Mouse (Mus musculus): Measurements from ENCODE around the gene 4930583I09Rik. TPM values are rescaled to one million over a fixed set of nuclear protein-coding genes. Genes with fewer than 3 reads are reported as not detected.

The 4930583I09Rik gene
- polyA plus RNA-seq, 1 experiment = not detected

GRCm38 (mm10) chr17:64846654-64847053 lies 10.8 kb upstream of the 4930583I09Rik start:
- no peak for TF ChIP-seq CTCF (IDR thresholded peaks at IDR 0.05; ENCODE audit: extremely low read depth, insufficient read depth, insufficient read length, insufficient replicate concordance)
- no peak for TF ChIP-seq POLR2A (IDR thresholded peaks at IDR 0.05; ENCODE audit: low read depth, low read length)
- DNase-seq (ENCODE audit: low read depth in 1 of 2, low spot score in 2 of 2) = no peak
- Histone ChIP-seq H3K36me3 (ENCODE audit: control insufficient read depth, insufficient read depth, low read length) (no peaks in the 10 kb centered on the region), H3K4me1 (ENCODE audit: control insufficient read depth, insufficient read depth, insufficient read length) (no peaks in the 10 kb centered on the region), H3K4me3 (ENCODE audit: extremely low read depth, insufficient read depth, insufficient read length) (no peak overlapping the region), H3K27ac (ENCODE audit: insufficient read depth, low read length) (no peak overlapping the region), H3K27me3 (ENCODE audit: control insufficient read depth, insufficient read depth, low read length) (no peaks in the 10 kb centered on the region)
- WGBS = 47% methylated on average over 1 of the region's 1 CpGs

DNA sequence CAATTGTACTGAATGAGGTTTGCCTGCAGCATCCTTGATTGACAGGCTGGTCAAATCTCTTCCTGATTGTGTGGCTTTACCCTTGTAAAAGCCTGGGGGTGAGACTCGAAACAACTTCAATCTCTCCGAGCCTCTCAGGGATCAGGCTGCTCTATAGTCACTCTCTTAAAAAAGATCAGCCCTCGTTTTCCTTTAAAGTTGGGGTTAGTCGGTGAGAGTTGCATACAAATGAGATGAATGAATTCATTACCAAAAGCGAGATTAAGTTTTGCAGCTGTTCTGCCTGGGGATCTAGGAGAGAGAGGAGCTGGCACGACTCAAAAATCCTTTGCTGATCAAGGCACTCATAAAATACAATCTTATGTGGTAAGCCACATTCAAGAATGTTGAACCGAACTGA lies 1.0 kb upstream of the 4930583I09Rik start:
- Histone ChIP-seq H3K27me3 (ENCODE audit: control insufficient read depth, insufficient read depth, low read length) (no peaks in the 10 kb centered on the region), H3K27ac (ENCODE audit: insufficient read depth, low read length) (no peak overlapping the region), H3K36me3 (ENCODE audit: control insufficient read depth, insufficient read depth, low read length) (no peaks in the 10 kb centered on the region), H3K4me3 (ENCODE audit: extremely low read depth, insufficient read depth, insufficient read length) (no peak overlapping the region), H3K4me1 (ENCODE audit: control insufficient read depth, insufficient read depth, insufficient read length) (no peaks in the 10 kb centered on the region)
- 27% methylated on average over 7 of the region's 7 CpGs for WGBS
- no peak for DNase-seq (ENCODE audit: low read depth in 1 of 2, low spot score in 2 of 2)
- TF ChIP-seq POLR2A (IDR thresholded peaks at IDR 0.05; ENCODE audit: low read depth, low read length) (no peak), CTCF (IDR thresholded peaks at IDR 0.05; ENCODE audit: extremely low read depth, insufficient read depth, insufficient read length, insufficient replicate concordance) (no peak)

GRCm38 (mm10) chr17:64836352-64836751 lies 481 bp upstream of the 4930583I09Rik start:
- Histone ChIP-seq H3K4me1 (ENCODE audit: control insufficient read depth, insufficient read depth, insufficient read length) (no peaks in the 10 kb centered on the region), H3K36me3 (ENCODE audit: control insufficient read depth, insufficient read depth, low read length) (no peaks in the 10 kb centered on the region), H3K4me3 (ENCODE audit: extremely low read depth, insufficient read depth, insufficient read length) (no peak overlapping the region), H3K27ac (ENCODE audit: insufficient read depth, low read length) (no peak overlapping the region), H3K27me3 (ENCODE audit: control insufficient read depth, insufficient read depth, low read length) (no peaks in the 10 kb centered on the region)
- 86% methylated on average over 10 of the region's 10 CpGs for WGBS
- TF ChIP-seq POLR2A (IDR thresholded peaks at IDR 0.05; ENCODE audit: low read depth, low read length) (no peak), CTCF (IDR thresholded peaks at IDR 0.05; ENCODE audit: extremely low read depth, insufficient read depth, insufficient read length, insufficient replicate concordance) (no peak)
- no peak for DNase-seq (ENCODE audit: low read depth in 1 of 2, low spot score in 2 of 2)

- no peak for DNase-seq (ENCODE audit: low read depth in 1 of 2, low spot score in 2 of 2)
- Histone ChIP-seq H3K27me3 (ENCODE audit: control insufficient read depth, insufficient read depth, low read length) (no peaks in the 10 kb centered on the region), H3K36me3 (ENCODE audit: control insufficient read depth, insufficient read depth, low read length) (no peaks in the 10 kb centered on the region), H3K4me1 (ENCODE audit: control insufficient read depth, insufficient read depth, insufficient read length) (no peaks in the 10 kb centered on the region), H3K4me3 (ENCODE audit: extremely low read depth, insufficient read depth, insufficient read length) (no peak overlapping the region), H3K27ac (ENCODE audit: insufficient read depth, low read length) (no peak overlapping the region)
- 83% methylated on average over 7 of the region's 7 CpGs for WGBS
- TF ChIP-seq POLR2A (IDR thresholded peaks at IDR 0.05; ENCODE audit: low read depth, low read length) = no peak
- no peak for TF ChIP-seq CTCF (IDR thresholded peaks at IDR 0.05; ENCODE audit: extremely low read depth, insufficient read depth, insufficient read length, insufficient replicate concordance)
These were observed 1.9 kb downstream of the 4930583I09Rik start for GRCm38 (mm10) chr17:64833906-64834490.

DNA sequence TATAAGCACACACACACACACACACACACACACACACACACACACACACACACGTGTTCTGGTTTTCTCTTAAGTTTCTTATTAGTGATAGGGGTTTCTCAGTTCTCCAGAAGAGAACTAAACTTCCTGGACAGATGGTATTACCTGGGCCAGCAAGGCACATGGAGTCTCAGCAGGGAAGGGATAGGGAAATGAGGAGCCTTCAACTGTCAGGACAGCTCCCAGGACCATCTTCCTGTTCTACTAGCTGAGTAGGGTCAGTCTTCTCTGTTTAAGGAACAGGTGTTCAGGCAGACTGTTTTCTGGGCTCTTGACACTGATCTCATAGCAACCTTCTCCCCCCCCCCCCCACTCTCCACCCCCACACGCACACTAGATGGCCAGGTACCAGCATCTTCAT lies 2.8 kb downstream of the 4930583I09Rik start:
- Histone ChIP-seq H3K27me3 (ENCODE audit: control insufficient read depth, insufficient read depth, low read length) (no peaks in the 10 kb centered on the region), H3K27ac (ENCODE audit: insufficient read depth, low read length) (no peak overlapping the region), H3K36me3 (ENCODE audit: control insufficient read depth, insufficient read depth, low read length) (no peaks in the 10 kb centered on the region), H3K4me1 (ENCODE audit: control insufficient read depth, insufficient read depth, insufficient read length) (no peaks in the 10 kb centered on the region), H3K4me3 (ENCODE audit: extremely low read depth, insufficient read depth, insufficient read length) (no peak overlapping the region)
- TF ChIP-seq POLR2A (IDR thresholded peaks at IDR 0.05; ENCODE audit: low read depth, low read length) (no peak), CTCF (IDR thresholded peaks at IDR 0.05; ENCODE audit: extremely low read depth, insufficient read depth, insufficient read length, insufficient replicate concordance) (no peak)
- no peak for DNase-seq (ENCODE audit: low read depth in 1 of 2, low spot score in 2 of 2)
- 85% methylated on average over 2 of the region's 2 CpGs for WGBS

- WGBS = 94% methylated on average over 5 of the region's 5 CpGs
- H3K36me3 ChIP-seq (ENCODE audit: control insufficient read depth, insufficient read depth, low read length) = no peaks in the 10 kb centered on the region
- H3K4me1 ChIP-seq (ENCODE audit: control insufficient read depth, insufficient read depth, insufficient read length) = no peaks in the 10 kb centered on the region; the same call in 1 of the 2 replicates
- H3K27me3 ChIP-seq (ENCODE audit: control insufficient read depth, insufficient read depth, low read length) = no peaks in the 10 kb centered on the region
- no peak for TF ChIP-seq CTCF (IDR thresholded peaks at IDR 0.05; ENCODE audit: extremely low read depth, insufficient read depth, insufficient read length, insufficient replicate concordance)
- TF ChIP-seq POLR2A (IDR thresholded peaks at IDR 0.05; ENCODE audit: low read depth, low read length) = no peak
- H3K4me3 ChIP-seq (ENCODE audit: extremely low read depth, insufficient read depth, insufficient read length) = no peak overlapping the region
- no peak overlapping the region for H3K27ac ChIP-seq (ENCODE audit: insufficient read depth, low read length)
- DNase-seq (ENCODE audit: low read depth in 1 of 2, low spot score in 2 of 2) = no peak
These were observed 8.4 kb downstream of the 4930583I09Rik start for GRCm38 (mm10) chr17:64827482-64827881.

DNA sequence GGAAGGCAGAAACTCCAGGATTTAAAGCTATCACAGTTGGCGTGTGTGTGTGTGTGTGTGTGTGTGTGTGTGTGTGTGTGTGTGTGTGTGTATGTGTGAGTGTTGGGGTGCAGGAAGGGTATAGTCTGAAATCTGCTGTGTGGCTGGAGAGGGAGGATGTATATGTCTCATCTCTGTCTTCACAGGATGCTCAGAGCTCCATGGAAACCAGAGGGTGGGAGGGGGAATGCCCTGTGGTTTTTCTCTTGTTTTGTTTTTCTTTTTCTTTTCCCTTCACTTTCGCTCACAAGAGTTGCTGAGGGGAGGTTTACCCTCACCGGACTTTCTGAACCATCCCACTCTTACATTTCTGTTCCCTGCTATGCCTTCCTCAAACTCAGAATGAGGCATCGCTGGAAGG lies 9.0 kb downstream of the 4930583I09Rik start:
- no peak overlapping the region for H3K27ac ChIP-seq (ENCODE audit: insufficient read depth, low read length)
- no peaks in the 10 kb centered on the region for H3K36me3 ChIP-seq (ENCODE audit: control insufficient read depth, insufficient read depth, low read length)
- WGBS = 63% methylated on average over 4 of the region's 4 CpGs
- no peaks in the 10 kb centered on the region; the same call in 1 of the 2 replicates for H3K4me1 ChIP-seq (ENCODE audit: control insufficient read depth, insufficient read depth, insufficient read length)
- H3K4me3 ChIP-seq (ENCODE audit: extremely low read depth, insufficient read depth, insufficient read length) = no peak overlapping the region
- no peak for TF ChIP-seq POLR2A (IDR thresholded peaks at IDR 0.05; ENCODE audit: low read depth, low read length)
- no peak for TF ChIP-seq CTCF (IDR thresholded peaks at IDR 0.05; ENCODE audit: extremely low read depth, insufficient read depth, insufficient read length, insufficient replicate concordance)
- no peak for DNase-seq (ENCODE audit: low read depth in 1 of 2, low spot score in 2 of 2)
- no peaks in the 10 kb centered on the region for H3K27me3 ChIP-seq (ENCODE audit: control insufficient read depth, insufficient read depth, low read length)

All from spleen, adult 2 months (tissue).